Comparison of ENCODE assay signal across 14 mouse cellular contexts in the genomic region with DNA sequence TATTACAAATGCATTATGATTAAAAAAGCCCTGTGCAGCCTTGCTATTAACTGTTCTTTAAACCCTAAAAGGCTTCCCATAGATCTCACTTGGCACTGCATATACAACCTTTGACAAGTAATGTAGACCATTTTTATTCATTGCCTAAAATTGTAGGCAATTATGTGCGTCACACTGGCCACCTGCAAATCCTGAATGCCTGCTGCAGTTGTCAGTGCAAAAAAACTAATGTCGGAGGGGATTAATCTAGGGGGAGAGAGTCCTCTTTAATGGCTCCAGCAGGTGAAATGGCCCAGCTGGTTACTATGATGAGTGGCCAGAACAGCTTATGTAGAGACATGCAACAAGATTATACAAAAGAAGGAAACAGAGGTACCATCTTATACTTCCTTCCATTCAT.
"Had no signal": no experiment of that assay in that cellular context is flagged by ENCODE, and none has a peak within 500 bp of the region (broad histone marks: within the 10 kb centered on the region; RNA-seq: fewer than 3 reads in every experiment).

No protein-coding gene starts in this region.

- H3K9ac ChIP-seq: limb, embryonic 12.5 days; liver, embryonic 13.5 days; liver, postnatal 0 days; midbrain, embryonic 12.5 days; neural tube, embryonic 15.5 days had no signal

- H3K27me3 ChIP-seq: limb, embryonic 12.5 days; liver, embryonic 13.5 days; neural tube, embryonic 15.5 days had no signal

- H3K4me1 ChIP-seq: liver, embryonic 13.5 days had no signal

- ATAC-seq: intestine, embryonic 16.5 days; liver, postnatal 0 days had no signal

- H3K4me2 ChIP-seq: limb, embryonic 12.5 days; liver, embryonic 13.5 days; neural tube, embryonic 15.5 days had no signal

- H3K27ac ChIP-seq: limb, embryonic 12.5 days; liver, embryonic 13.5 days; neural tube, embryonic 15.5 days had no signal

- H3K4me3 ChIP-seq: limb, embryonic 12.5 days; liver, embryonic 13.5 days; midbrain, embryonic 12.5 days; myocyte; neural tube, embryonic 15.5 days had no signal

- DNase-seq: kidney, adult 8-10 months; kidney, postnatal 36 days; layer of hippocampus, adult 9-11 months; liver; liver, embryonic 13.5 days; liver, postnatal 0 days; right cerebral cortex, postnatal 4 days; spleen, adult 18-20 months; thymus, postnatal 36 days had no signal

- H3K9me3 ChIP-seq: limb, embryonic 12.5 days; liver, embryonic 13.5 days; midbrain, embryonic 12.5 days; neural tube, embryonic 15.5 days had no signal

- H3K36me3 ChIP-seq: limb, embryonic 12.5 days; midbrain, embryonic 12.5 days; neural tube, embryonic 15.5 days had no signal
